Mouse (Mus musculus) testis, adult 2 months (tissue): ENCODE results near the gene Matn1.

Experiments used
- CTCF ChIP-seq: fragments of 200-500 bp; IDR thresholded peaks from 2 replicates; pipeline ENCODE4 v1.5.1; 2012; ENCODE audit warnings: low read depth, mild to moderate bottlenecking, inconsistent platforms, low read length, moderate library complexity; ENCODE audit not compliant: control insufficient read depth, insufficient read depth, insufficient replicate concordance
- POLR2A ChIP-seq: fragments of 200-500 bp; IDR thresholded peaks from 2 replicates; pipeline ENCODE4 v1.6.1; 2012; ENCODE audit warnings: low read depth, mild to moderate bottlenecking, inconsistent platforms, low read length, moderate library complexity; ENCODE audit not compliant: control insufficient read depth

GRCm38 (mm10) chr4:130944779-130945178 is 594 bp downstream of the Matn1 start:
- TF ChIP-seq CTCF (no peak), POLR2A (no peak)
